ENCODE assay signal across 8 mouse cellular contexts in genomic region chr4:106866845-106867244, GRCm38 (mm10). TPM values are rescaled to one million over a fixed set of nuclear protein-coding genes. Genes with fewer than 3 reads are reported as not detected.
A peak's percentile ranks its signal among the peaks of the same experiment; 100 is the strongest.
DNase-seq lines count a peak whose midpoint lies in the region; ATAC-seq lines count a peak whose summit lies in the region.

No protein-coding gene starts in this region.

- H3K4me1 ChIP-seq in heart, embryonic 12.5 days (replicated peaks) = peaks cover 72% of the 10 kb centered on the region
- H3K4me1 ChIP-seq in midbrain, embryonic 14.5 days (ENCODE audit: control insufficient read depth, insufficient read depth, low read length) = peaks cover 23% of the 10 kb centered on the region

- WGBS in heart, embryonic 12.5 days = 6% methylated on average over 7 of the region's 7 CpGs
- WGBS in midbrain, embryonic 14.5 days = 3% methylated on average over 7 of the region's 7 CpGs

- no peaks in the 10 kb centered on the region for H3K36me3 ChIP-seq in heart, embryonic 12.5 days
- H3K36me3 ChIP-seq in midbrain, embryonic 14.5 days (ENCODE audit: control insufficient read depth, insufficient read depth, low read length) = no peaks in the 10 kb centered on the region

- peak overlapping the region; percentile 13; the same call in 1 of the 2 replicates for H3K4me2 ChIP-seq in heart, embryonic 12.5 days
- H3K4me2 ChIP-seq in midbrain, embryonic 14.5 days (ENCODE audit: low read length) = no peak overlapping the region

- H3K9me3 ChIP-seq in heart, embryonic 12.5 days (replicated peaks) = no peaks in the 10 kb centered on the region
- no peaks in the 10 kb centered on the region for H3K9me3 ChIP-seq in midbrain, embryonic 14.5 days (ENCODE audit: control insufficient read depth, low read length)

- peak; percentile 67 for ATAC-seq in heart, embryonic 12.5 days (ENCODE audit: insufficient number of reproducible peaks, low FRiP score)
- peak; percentile 85 for ATAC-seq in midbrain, embryonic 14.5 days (ENCODE audit: low FRiP score, low TSS enrichment)

- peak overlapping the region; percentile 55 for H3K27ac ChIP-seq in heart, embryonic 12.5 days (ENCODE audit: poor library complexity, severe bottlenecking)
- peak overlapping the region; percentile 74 for H3K27ac ChIP-seq in midbrain, embryonic 14.5 days (replicated peaks; ENCODE audit: low read depth, low read length)

- no peak overlapping the region for H3K4me3 ChIP-seq in heart, embryonic 12.5 days
- H3K4me3 ChIP-seq in midbrain, embryonic 14.5 days (replicated peaks; ENCODE audit: low read depth, low read length) = no peak overlapping the region

- no peak overlapping the region for H3K9ac ChIP-seq in heart, embryonic 12.5 days
- no peak overlapping the region for H3K9ac ChIP-seq in midbrain, embryonic 14.5 days (replicated peaks; ENCODE audit: low read length)

- peak; percentile 24 to 37 for DNase-seq in left cerebral cortex, adult 18-20 months (ENCODE audit: low spot score in 2 of 2)
- DNase-seq in left cerebral cortex, adult 9 months (ENCODE audit: low spot score in 2 of 2) = no peak
- peak; percentile 87 for DNase-seq in embryo, embryonic 10.5 days (ENCODE audit: low spot score)
- DNase-seq in layer of hippocampus, postnatal 10 days (ENCODE audit: low spot score in 2 of 2) = peak; percentile 64 to 65
- DNase-seq in midbrain, embryonic 14.5 days = peak; percentile 89
- DNase-seq in frontal cortex, postnatal 25 days (ENCODE audit: low spot score in 2 of 2) = no peak
- DNase-seq in spleen, adult 18-20 months = no peak

- H3K27me3 ChIP-seq in heart, embryonic 12.5 days (replicated peaks) = no peaks in the 10 kb centered on the region
- no peaks in the 10 kb centered on the region for H3K27me3 ChIP-seq in midbrain, embryonic 14.5 days (ENCODE audit: control insufficient read depth, insufficient read depth, low read length)

RNA-seq across cellular contexts. Expression of gene Ssbp3, which starts 43.7 kb away (rescaled TPM):
- total RNA-seq in left cerebral cortex, adult 18-20 months (2021) = 100 to 1,000 TPM; 190 to 197 TPM
- 101 and 105 TPM in 2 replicates for polyA plus RNA-seq in heart, embryonic 12.5 days (2016; fragmentation: Nextera tagmentation; extraction: Ambion mirVana)
- total RNA-seq in layer of hippocampus, postnatal 10 days (2021) = 100 to 1,000 TPM in 1 of 2 experiments, 10 to 100 TPM in 1; 89.5 to 106 TPM
- 147 and 187 TPM in 2 replicates for polyA plus RNA-seq in midbrain, embryonic 14.5 days (2014; fragmentation: Nextera tagmentation; extraction: Ambion mirVana)

Comparison
In these comparisons a context has a peak if more than half of its experiments do, and no peak if none do; other contexts are left out.
1. DNase-seq: peak in left cerebral cortex, adult 18-20 months (2 of 2), embryo, embryonic 10.5 days (single experiment), layer of hippocampus, postnatal 10 days (2 of 2) and midbrain, embryonic 14.5 days (single experiment); none in left cerebral cortex, adult 9 months (0 of 2), frontal cortex, postnatal 25 days (0 of 2) and spleen, adult 18-20 months (0 of 2).